ENCODE assay signal across 8 mouse cellular contexts in the genomic region with DNA sequence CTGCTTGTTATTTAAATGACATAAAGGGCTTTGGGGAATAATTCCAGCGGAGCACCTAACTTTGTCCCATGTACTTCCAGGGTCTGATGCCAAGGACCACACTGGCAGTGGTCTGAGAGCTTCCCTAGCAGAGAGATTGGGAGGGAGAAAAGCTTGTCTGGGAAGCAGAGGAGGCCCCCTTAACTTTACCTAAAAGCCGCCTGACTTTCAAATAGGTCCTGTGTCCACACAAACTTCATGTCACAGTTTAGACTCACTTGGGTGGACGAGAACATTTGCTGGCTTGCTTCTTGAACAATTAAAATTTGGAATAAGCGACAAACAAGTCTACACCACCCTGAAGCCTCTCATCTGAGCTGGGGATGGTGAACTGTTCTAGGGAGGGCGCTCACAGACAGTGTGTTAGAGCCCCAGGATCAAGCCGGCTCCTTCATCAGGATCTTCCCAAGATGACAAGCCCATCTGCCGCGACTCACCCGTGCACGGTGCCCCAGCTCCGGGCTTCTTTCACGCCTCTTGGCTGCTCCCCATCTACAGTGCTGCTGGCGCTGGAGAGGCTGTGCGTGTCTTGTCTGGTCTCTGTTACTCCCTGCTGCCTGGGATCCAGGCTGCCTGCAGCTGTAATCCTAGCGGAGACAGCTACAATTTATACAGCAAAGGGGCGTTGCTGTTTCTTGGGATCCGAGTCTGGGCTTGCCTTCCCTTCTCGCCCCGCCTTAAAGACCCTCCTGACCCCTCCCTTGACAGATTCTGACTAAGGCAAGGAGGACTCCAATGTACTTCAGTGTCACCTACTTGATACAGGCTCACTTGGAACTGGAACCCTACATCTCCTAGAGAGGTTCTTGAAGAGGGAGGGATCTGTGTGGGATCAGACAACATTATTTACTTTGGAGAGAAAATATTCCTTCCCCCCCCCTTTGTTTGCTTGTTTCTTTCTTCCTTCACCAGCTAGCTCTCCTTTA. TPM values are rescaled to one million over a fixed set of nuclear protein-coding genes. Genes with fewer than 3 reads are reported as not detected.
A peak's percentile ranks its signal among the peaks of the same experiment; 100 is the strongest.
DNase-seq lines count a peak whose midpoint lies in the region; ATAC-seq lines count a peak whose summit lies in the region.

A gene (minus strand): TSS at position 620 of the 965 bp plus-strand sequence.

- ATAC-seq in kidney, embryonic 16.5 days (ENCODE audit: low FRiP score, low TSS enrichment): peak; percentile 98
- ATAC-seq in embryonic facial prominence, embryonic 15.5 days (ENCODE audit: insufficient number of reproducible peaks, low FRiP score, low TSS enrichment, low read depth): peak; percentile 70
- ATAC-seq in intestine, embryonic 16.5 days: peak; percentile 86
- ATAC-seq in neural tube, embryonic 12.5 days (ENCODE audit: low FRiP score, low read depth): peak; percentile 85

- H3K4me3 ChIP-seq in kidney, embryonic 16.5 days (ENCODE audit: low read length): peak within 1 kb of the TSS; percentile 29
- H3K4me3 ChIP-seq in embryonic facial prominence, embryonic 15.5 days (replicated peaks): peak within 1 kb of the TSS; percentile 24
- peak within 1 kb of the TSS; percentile 29 for H3K4me3 ChIP-seq in intestine, embryonic 16.5 days (ENCODE audit: low read length)
- H3K4me3 ChIP-seq in neural tube, embryonic 12.5 days: peak within 1 kb of the TSS; percentile 15; the same call in 1 of the 2 replicates

- H3K9ac ChIP-seq in kidney, embryonic 16.5 days (replicated peaks; ENCODE audit: low read length): peak within 1 kb of the TSS; percentile 2; the same call in 1 of the 2 replicates
- H3K9ac ChIP-seq in embryonic facial prominence, embryonic 15.5 days: no peak within 1 kb of the TSS
- peak within 1 kb of the TSS; percentile 43 for H3K9ac ChIP-seq in intestine, embryonic 16.5 days (ENCODE audit: low read depth, low read length)
- peak within 1 kb of the TSS; percentile 2; the same call in 1 of the 2 replicates for H3K9ac ChIP-seq in neural tube, embryonic 12.5 days

- no peaks in the 10 kb centered on the region for H3K36me3 ChIP-seq in kidney, embryonic 16.5 days (ENCODE audit: insufficient read depth, low read length)
- H3K36me3 ChIP-seq in embryonic facial prominence, embryonic 15.5 days: no peaks in the 10 kb centered on the region
- no peaks in the 10 kb centered on the region for H3K36me3 ChIP-seq in intestine, embryonic 16.5 days (ENCODE audit: control insufficient read depth, insufficient read depth, low read length)
- H3K36me3 ChIP-seq in neural tube, embryonic 12.5 days: no peaks in the 10 kb centered on the region

- H3K27me3 ChIP-seq in kidney, embryonic 16.5 days (ENCODE audit: insufficient read depth, low read length): no peaks in the 10 kb centered on the region
- H3K27me3 ChIP-seq in embryonic facial prominence, embryonic 15.5 days: no peaks in the 10 kb centered on the region
- no peaks in the 10 kb centered on the region for H3K27me3 ChIP-seq in intestine, embryonic 16.5 days (replicated peaks; ENCODE audit: control insufficient read depth, insufficient read depth, low read length)
- no peaks in the 10 kb centered on the region for H3K27me3 ChIP-seq in neural tube, embryonic 12.5 days (replicated peaks)

- no peaks in the 10 kb centered on the region for H3K9me3 ChIP-seq in kidney, embryonic 16.5 days (ENCODE audit: low read length)
- H3K9me3 ChIP-seq in embryonic facial prominence, embryonic 15.5 days (replicated peaks): no peaks in the 10 kb centered on the region
- no peaks in the 10 kb centered on the region for H3K9me3 ChIP-seq in intestine, embryonic 16.5 days (ENCODE audit: control insufficient read depth, low read length)
- H3K9me3 ChIP-seq in neural tube, embryonic 12.5 days: no peaks in the 10 kb centered on the region

- 9% methylated on average over 19 of the region's 19 CpGs for WGBS in kidney, embryonic 16.5 days
- WGBS in embryonic facial prominence, embryonic 15.5 days: 9% methylated on average over 19 of the region's 19 CpGs
- 11% methylated on average over 19 of the region's 19 CpGs for WGBS in intestine, embryonic 16.5 days
- 10% methylated on average over 19 of the region's 19 CpGs for WGBS in neural tube, embryonic 12.5 days

- H3K27ac ChIP-seq in kidney, embryonic 16.5 days (ENCODE audit: low read length): no peak within 1 kb of the TSS
- H3K27ac ChIP-seq in embryonic facial prominence, embryonic 15.5 days (replicated peaks): no peak within 1 kb of the TSS
- H3K27ac ChIP-seq in intestine, embryonic 16.5 days (ENCODE audit: low read length): no peak within 1 kb of the TSS
- H3K27ac ChIP-seq in neural tube, embryonic 12.5 days: no peak within 1 kb of the TSS

- peak within 1 kb of the TSS; percentile 45 for H3K4me2 ChIP-seq in kidney, embryonic 16.5 days (replicated peaks; ENCODE audit: low read depth, low read length)
- H3K4me2 ChIP-seq in embryonic facial prominence, embryonic 15.5 days (replicated peaks): peak within 1 kb of the TSS; percentile 48
- peak within 1 kb of the TSS; percentile 45 for H3K4me2 ChIP-seq in intestine, embryonic 16.5 days (ENCODE audit: low read depth, low read length)
- peak within 1 kb of the TSS; percentile 59 for H3K4me2 ChIP-seq in neural tube, embryonic 12.5 days (replicated peaks)

- 0 out of 2 replicates have a peak, but pooled peaks cover 2% of the 10 kb centered on the region for H3K4me1 ChIP-seq in kidney, embryonic 16.5 days (ENCODE audit: insufficient read depth, low read length)
- no peaks in the 10 kb centered on the region; the same call in 1 of the 2 replicates for H3K4me1 ChIP-seq in embryonic facial prominence, embryonic 15.5 days
- peaks cover 7% of the 10 kb centered on the region; the same call in 1 of the 2 replicates for H3K4me1 ChIP-seq in intestine, embryonic 16.5 days (ENCODE audit: control insufficient read depth, insufficient read depth, low read length)
- H3K4me1 ChIP-seq in neural tube, embryonic 12.5 days: peaks cover 4% of the 10 kb centered on the region; the same call in 1 of the 2 replicates

- DNase-seq in kidney, postnatal 25 days: no peak
- DNase-seq in adrenal gland, adult 8-10 months: peak; percentile 21
- DNase-seq in urinary bladder, adult 2 months (ENCODE audit: low spot score): no peak
- DNase-seq in cerebellum, adult 9-10 months: no peak

RNA-seq across cellular contexts. Expression of the gene that starts here (rescaled TPM):
- 0.36 and 0.61 TPM in 2 replicates for polyA plus RNA-seq in kidney, embryonic 16.5 days (2015; fragmentation: Nextera tagmentation; extraction: Ambion mirVana)
- 10 to 100 TPM in 3 of 4 experiments, 1 to 10 TPM in 1; 8.6 to 19.1 (median 12.0) TPM for total RNA-seq in adrenal gland, adult 8-10 months (2022)
- 0.20 and 0.29 TPM in 2 replicates for polyA plus RNA-seq in embryonic facial prominence, embryonic 15.5 days (2015; fragmentation: Nextera tagmentation; extraction: Ambion mirVana)
- 0.50 and 0.87 TPM in 2 replicates for polyA plus RNA-seq in intestine, embryonic 16.5 days (2015; fragmentation: Nextera tagmentation; extraction: Ambion mirVana)
- 0.14 TPM in 1 of 2 replicates, not detected in the other for polyA plus RNA-seq in neural tube, embryonic 12.5 days (2016; fragmentation: Nextera tagmentation; extraction: Ambion mirVana)
- 0.93 and 1.3 TPM in 2 replicates for polyA plus RNA-seq in urinary bladder, adult 2 months (2012; rRNA removed)

Comparison
In these comparisons a context has a peak if more than half of its experiments do, and no peak if none do; other contexts are left out.
1. Peak in ATAC-seq, H3K4me3 ChIP-seq, H3K9ac ChIP-seq and H3K4me2 ChIP-seq in kidney, embryonic 16.5 days; RNA of the gene not detected or under 1 TPM.
2. Peak in ATAC-seq, H3K4me3 ChIP-seq and H3K4me2 ChIP-seq in embryonic facial prominence, embryonic 15.5 days; RNA of the gene not detected or under 1 TPM.
3. Peak in ATAC-seq, H3K4me3 ChIP-seq, H3K9ac ChIP-seq and H3K4me2 ChIP-seq in intestine, embryonic 16.5 days; RNA of the gene not detected or under 1 TPM.
4. Peak in ATAC-seq, H3K4me3 ChIP-seq, H3K9ac ChIP-seq and H3K4me2 ChIP-seq in neural tube, embryonic 12.5 days; RNA of the gene not detected or under 1 TPM.